Mouse (Mus musculus) forebrain, embryonic 14.5 days (tissue): ENCODE results near the gene Pde12. TPM values are rescaled to one million over a fixed set of nuclear protein-coding genes. Genes with fewer than 3 reads are reported as not detected.
A peak's percentile ranks its signal among the peaks of the same experiment; 100 is the strongest.
"Not testable (repeated sequence)": the region's sequence is repeated elsewhere in the genome, so short reads cannot be mapped to it uniquely, and the experiment has no call there.

Experiments used
- ATAC-seq: fragments of 200-750 bp; cut with Nextera tagmentation; 2 replicates; pipeline ENCODE4 v1.8.0; 2017; ENCODE audit warnings: mild to moderate bottlenecking, moderate library complexity
- DNase-seq: peaks from one replicate; pipeline ENCODE4 v3.0.0-alpha.2; 2015; ENCODE audit warnings: low spot score
- H3K27ac ChIP-seq: fragments of 300-500 bp; sonication (generic); 2 replicates; pipeline ENCODE4 v1.5.1; 2014; ENCODE audit warnings: low read depth, mild to moderate bottlenecking, control low read depth, low read length, moderate library complexity
- H3K27me3 ChIP-seq: fragments of 300-500 bp; sonication (generic); replicated peaks from 2 replicates; pipeline ENCODE4 v1.6.1; 2014; ENCODE audit warnings: low read length, control low read depth, mixed read lengths; ENCODE audit not compliant: control insufficient read depth, insufficient read depth
- H3K36me3 ChIP-seq: fragments of 300-500 bp; sonication (generic); 2 replicates; pipeline ENCODE4 v1.6.1; 2014; ENCODE audit warnings: low read length, control low read depth; ENCODE audit not compliant: control insufficient read depth, insufficient read depth
- H3K4me1 ChIP-seq: fragments of 300-500 bp; sonication (generic); 2 replicates; pipeline ENCODE4 v1.6.1; 2014; ENCODE audit warnings: antibody characterized with exemption, low read length, control low read depth; ENCODE audit not compliant: control insufficient read depth, insufficient read depth
- H3K4me2 ChIP-seq: fragments of 300-500 bp; sonication (generic); 2 replicates; pipeline ENCODE4 v1.6.1; 2014; ENCODE audit warnings: mild to moderate bottlenecking, control low read depth, low read length
- H3K4me3 ChIP-seq: fragments of 300-500 bp; sonication (generic); 2 replicates; pipeline ENCODE4 v1.5.1; 2014; ENCODE audit warnings: low read depth, low read length, control low read depth
- H3K9ac ChIP-seq: fragments of 300-500 bp; sonication (generic); 2 replicates; pipeline ENCODE4 v1.6.1; 2014; ENCODE audit warnings: mild to moderate bottlenecking, low read length, control low read depth, moderate library complexity
- H3K9me3 ChIP-seq: fragments of 300-500 bp; sonication (generic); replicated peaks from 2 replicates; pipeline ENCODE4 v1.6.1; 2016; ENCODE audit warnings: low read length, control low read depth, mixed read lengths; ENCODE audit not compliant: control insufficient read depth
- WGBS: fragments of 180-500 bp; shearing (Covaris S2); extraction: QIAGEN DNeasy Blood & Tissue Kit; methylation state at CpG from one replicate; pipeline ENCODE4 v1.1.7; 2014; 5-methylcytosine and 5-hydroxymethylcytosine counted together
- polyA plus RNA-seq: library from polyadenylated mRNA; unstranded; fragments of >200 nt; fragmentation: Nextera tagmentation; extraction: Ambion mirVana; gene quantifications from 2 replicates; pipeline ENCODE4 v1.2.1, GENCODE M21; 2014

Gene Pde12
- polyA plus RNA-seq = 13.2 and 15.3 TPM in 2 replicates

DNA sequence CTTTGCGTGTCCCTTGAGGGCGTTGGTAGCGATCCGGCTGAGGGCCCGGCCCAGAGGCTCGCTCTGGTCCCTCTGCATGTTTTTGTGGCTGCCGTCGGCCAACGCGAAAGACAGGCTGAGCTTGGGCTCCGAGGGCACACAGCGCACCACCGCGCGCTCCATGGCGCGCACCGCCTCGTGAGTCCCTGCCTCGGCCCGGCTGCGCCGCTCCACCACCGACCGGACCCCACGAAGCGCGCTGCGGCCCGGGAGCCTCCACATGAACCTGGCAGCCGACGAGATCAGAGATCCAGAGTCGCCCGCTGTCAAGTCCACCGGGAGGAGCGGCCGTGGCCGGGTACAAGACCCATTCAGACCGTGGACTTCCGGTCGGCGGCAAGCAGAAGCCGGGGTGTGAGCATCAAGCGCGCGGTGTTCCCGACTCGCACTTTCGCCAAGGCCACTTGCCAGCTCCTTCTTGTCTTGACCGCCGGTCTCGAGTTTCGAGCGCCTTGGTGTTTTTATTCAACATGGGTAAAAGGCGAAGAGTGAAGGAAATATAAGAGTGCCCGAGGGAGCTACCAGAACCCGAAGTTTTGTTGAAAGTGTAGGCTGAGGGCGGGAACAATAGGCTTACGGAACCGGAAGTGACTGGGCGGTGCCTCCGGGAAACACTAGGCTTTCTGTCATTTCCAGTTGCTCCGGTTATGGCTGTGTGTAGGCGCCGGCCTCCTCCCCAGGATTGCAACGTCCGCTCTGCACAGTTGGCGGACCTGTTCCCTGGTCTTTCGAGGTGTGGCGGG is at the start of gene Pde12:
TSS of gene Pde12 (minus strand) at position 592 of the 782 bp plus-strand sequence.
- WGBS = under 1% methylated on average over 70 of the region's 70 CpGs
- peak within 1 kb of the TSS; percentile 95 for H3K4me3 ChIP-seq
- no peaks in the 10 kb centered on the region for H3K9me3 ChIP-seq
- no peaks in the 10 kb centered on the region for H3K27me3 ChIP-seq
- peaks cover 15% of the 10 kb centered on the region; the same call in 1 of the 2 replicates for H3K36me3 ChIP-seq
- DNase-seq = peak; percentile 95
- peaks cover 11% of the 10 kb centered on the region for H3K4me1 ChIP-seq
- peak; percentile 95 for ATAC-seq
- H3K9ac ChIP-seq = peak within 1 kb of the TSS; percentile 86
- H3K4me2 ChIP-seq = peak within 1 kb of the TSS; percentile 99
- peak within 1 kb of the TSS; percentile 87 for H3K27ac ChIP-seq

DNA sequence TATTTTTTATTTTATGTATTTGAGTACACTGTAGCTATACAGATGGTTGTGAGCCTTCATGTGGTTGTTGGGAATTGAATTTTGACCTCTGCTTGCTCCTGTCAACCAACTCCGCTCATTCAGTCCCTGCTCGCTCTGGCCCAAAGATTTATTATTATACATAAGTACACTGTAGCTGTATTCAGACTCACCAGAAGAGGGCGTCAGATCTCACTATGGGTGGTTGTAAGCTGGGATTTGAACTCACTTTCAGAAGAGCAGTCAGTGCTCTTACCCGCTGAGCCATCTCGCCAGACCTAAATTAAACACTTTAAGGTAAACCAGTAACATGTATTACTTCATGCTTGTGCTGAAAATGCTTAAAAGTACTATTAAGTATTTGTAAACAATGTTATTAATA is 35.6 kb upstream of the Pde12 start:
- H3K27me3 ChIP-seq = not testable (repeated sequence)

DNA sequence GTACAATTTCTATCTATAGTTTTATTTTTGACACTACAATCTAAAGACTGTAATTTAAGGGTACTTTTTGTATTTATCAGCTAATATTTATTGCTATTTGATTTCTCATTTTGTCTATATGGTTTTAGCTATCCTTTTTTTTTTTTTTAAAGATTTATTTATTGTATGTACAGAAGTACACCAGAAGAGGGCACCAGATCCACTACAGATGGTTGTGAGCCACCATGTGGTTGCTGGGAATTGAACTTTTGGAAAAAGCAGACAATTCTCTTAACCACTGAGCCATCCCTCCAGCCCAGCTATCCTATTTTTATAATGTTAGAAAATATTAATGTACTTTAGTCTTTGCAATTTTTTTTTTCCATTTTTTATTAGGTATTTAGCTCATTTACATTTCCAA is 28.2 kb upstream of the Pde12 start:
- H3K9ac ChIP-seq = no peak overlapping the region
- ATAC-seq (no peak), DNase-seq (peak; percentile 51)

More for the DNA sequence above, 35.6 kb upstream of the Pde12 start:
- 90% methylated on average over 5 of the region's 5 CpGs for WGBS
- not testable (repeated sequence) for ATAC-seq, H3K4me1 ChIP-seq, H3K9me3 ChIP-seq, H3K27ac ChIP-seq, DNase-seq, H3K4me3 ChIP-seq, H3K36me3 ChIP-seq, H3K9ac ChIP-seq, H3K4me2 ChIP-seq

DNA sequence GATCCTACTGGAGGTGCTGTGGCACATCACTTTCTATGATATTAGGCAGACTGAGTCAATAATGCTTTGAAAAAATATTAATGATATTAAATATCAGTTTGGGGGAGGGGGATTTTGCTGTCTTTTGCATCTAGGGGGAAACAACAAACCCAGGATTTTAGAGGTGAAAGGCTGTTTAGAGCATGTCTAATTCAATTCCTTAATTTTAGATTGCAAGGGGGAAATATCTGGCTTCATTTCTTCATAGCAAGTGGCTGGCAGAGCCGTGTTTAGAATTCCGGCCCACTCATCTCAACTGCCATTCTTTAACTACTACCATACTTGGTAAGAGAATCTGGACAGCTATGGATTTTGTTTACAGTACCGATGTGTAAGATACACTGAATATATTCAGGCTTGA is 23.3 kb upstream of the Pde12 start, which contains the start of gene Dnah12:
TSS of gene Dnah12 (plus strand) at position 301 of the 400 bp plus-strand sequence.
- ATAC-seq = no peak

More for the DNA sequence above, 28.2 kb upstream of the Pde12 start:
- Histone ChIP-seq H3K9me3 (no peaks in the 10 kb centered on the region), H3K4me2 (no peak overlapping the region), H3K4me3 (no peak overlapping the region), H3K36me3 (no peaks in the 10 kb centered on the region), H3K4me1 (no peaks in the 10 kb centered on the region), H3K27me3 (no peaks in the 10 kb centered on the region), H3K27ac (no peak overlapping the region)

DNA sequence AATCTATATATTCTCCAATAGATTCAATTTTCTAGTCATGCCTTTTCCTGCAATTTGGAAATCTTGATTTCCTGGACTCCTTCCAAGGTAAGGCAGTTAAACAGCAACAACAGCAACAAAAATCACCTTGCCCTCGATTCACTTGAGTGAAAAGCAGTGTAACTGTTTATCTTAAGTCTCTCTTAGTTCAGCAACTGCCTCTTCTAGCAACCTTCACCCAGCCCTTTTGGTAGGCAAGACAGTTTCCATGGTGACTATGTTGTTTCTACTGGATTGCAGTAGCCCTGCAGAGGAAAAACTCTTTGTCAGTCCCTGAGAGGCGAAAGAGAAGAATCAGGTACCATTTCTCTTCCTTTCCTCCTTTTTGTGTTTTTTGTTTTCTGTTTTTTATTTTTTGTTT is 21.7 kb upstream of the Pde12 start:
- no peak for DNase-seq
- no peaks in the 10 kb centered on the region for H3K36me3 ChIP-seq
- no peak overlapping the region for H3K4me2 ChIP-seq

More for the DNA sequence above, 23.3 kb upstream of the Pde12 start, which contains the start of gene Dnah12:
- Histone ChIP-seq H3K9me3 (no peaks in the 10 kb centered on the region), H3K4me3 (no peak within 1 kb of the TSS), H3K4me1 (no peaks in the 10 kb centered on the region), H3K27ac (no peak within 1 kb of the TSS), H3K9ac (no peak within 1 kb of the TSS), H3K36me3 (no peaks in the 10 kb centered on the region), H3K27me3 (no peaks in the 10 kb centered on the region), H3K4me2 (no peak within 1 kb of the TSS)
- DNase-seq = no peak
- 95% methylated on average over 3 of the region's 3 CpGs for WGBS

DNA sequence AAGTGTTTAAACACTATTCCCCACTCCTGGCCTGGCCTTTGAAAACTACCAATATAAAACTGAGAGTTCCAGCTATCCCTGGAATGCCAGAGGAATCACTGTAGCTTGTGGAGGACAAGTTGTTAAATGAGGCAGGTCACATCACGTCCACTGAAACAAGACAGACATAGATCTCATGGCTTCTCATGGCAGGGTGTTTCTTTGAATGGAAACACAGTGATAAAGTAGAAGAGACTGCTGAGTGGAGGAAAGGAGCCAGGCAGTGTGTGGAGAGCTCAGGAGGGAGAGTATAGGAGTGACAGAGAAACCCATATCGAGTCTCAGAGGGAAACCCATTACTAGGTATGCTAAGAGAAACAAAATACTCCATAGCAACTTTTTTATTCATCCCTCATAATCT is 21.0 kb upstream of the Pde12 start:
- H3K4me3 ChIP-seq = no peak overlapping the region
- no peaks in the 10 kb centered on the region for H3K27me3 ChIP-seq
- H3K9me3 ChIP-seq = no peaks in the 10 kb centered on the region
- no peaks in the 10 kb centered on the region for H3K36me3 ChIP-seq
- ATAC-seq (no peak), DNase-seq (no peak)
- H3K4me2 ChIP-seq = no peak overlapping the region
- no peak overlapping the region for H3K9ac ChIP-seq
- no peak overlapping the region for H3K27ac ChIP-seq
- WGBS = 63% methylated on average over 2 of the region's 2 CpGs
- H3K4me1 ChIP-seq = no peaks in the 10 kb centered on the region

More for the DNA sequence above, 21.7 kb upstream of the Pde12 start:
- ATAC-seq = no peak
- WGBS = 66% methylated on average over 2 of the region's 2 CpGs
- H3K27me3 ChIP-seq = no peaks in the 10 kb centered on the region
- H3K9me3 ChIP-seq = no peaks in the 10 kb centered on the region
- no peak overlapping the region for H3K4me3 ChIP-seq
- H3K9ac ChIP-seq = no peak overlapping the region
- no peaks in the 10 kb centered on the region for H3K4me1 ChIP-seq
- no peak overlapping the region for H3K27ac ChIP-seq

DNA sequence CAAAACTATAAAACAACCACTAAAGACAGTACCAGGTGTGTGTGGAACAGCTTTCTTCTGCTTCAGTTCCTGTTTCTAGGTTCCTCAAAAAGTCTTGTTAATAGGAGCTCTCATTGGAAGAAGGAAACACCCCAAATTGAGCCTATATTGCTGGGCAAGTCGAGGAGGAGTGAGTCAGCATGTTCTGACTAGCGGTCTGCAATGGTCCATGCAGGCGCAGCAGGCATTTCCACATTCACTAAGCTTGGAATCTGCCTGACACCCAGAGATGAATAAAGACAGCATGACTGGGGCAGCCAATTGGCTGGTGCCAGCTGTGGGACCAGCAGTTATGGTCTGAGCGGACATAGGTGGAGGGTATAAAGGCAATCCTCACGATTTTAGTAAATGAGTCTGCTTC is 6.1 kb upstream of the Pde12 start:
- Histone ChIP-seq H3K4me3 (no peak overlapping the region), H3K4me2 (no peak overlapping the region), H3K27ac (no peak overlapping the region), H3K4me1 (no peaks in the 10 kb centered on the region), H3K9me3 (no peaks in the 10 kb centered on the region), H3K27me3 (no peaks in the 10 kb centered on the region), H3K9ac (no peak overlapping the region), H3K36me3 (no peaks in the 10 kb centered on the region)
- WGBS = 84% methylated on average over 5 of the region's 5 CpGs
- ATAC-seq = no peak
- DNase-seq = no peak

DNA sequence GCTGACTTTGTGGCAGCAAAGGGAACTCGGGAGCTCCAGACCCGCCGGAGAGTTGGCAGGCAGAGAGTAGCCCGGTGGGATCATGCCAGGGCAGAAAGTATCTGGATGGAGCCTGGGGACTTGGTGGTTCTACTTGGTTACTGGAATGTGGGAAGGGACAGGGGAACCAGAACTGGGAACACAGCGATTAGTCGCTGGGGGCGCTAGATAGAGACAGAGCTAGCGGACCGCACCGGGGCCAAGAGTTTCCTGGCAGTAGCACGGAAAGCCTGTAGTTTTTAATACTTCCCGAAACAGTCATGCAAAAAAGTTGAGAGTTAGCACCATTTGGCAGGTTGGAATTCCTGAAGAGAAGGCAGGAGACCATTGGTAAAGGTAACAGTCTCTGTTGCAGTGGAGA is 5.7 kb upstream of the Pde12 start:
- no peak overlapping the region for H3K9ac ChIP-seq
- no peak overlapping the region for H3K4me3 ChIP-seq
- H3K27me3 ChIP-seq = no peaks in the 10 kb centered on the region
- peaks cover 3% of the 10 kb centered on the region for H3K4me1 ChIP-seq
- no peaks in the 10 kb centered on the region for H3K9me3 ChIP-seq
- peak; percentile 24 for DNase-seq
- 29% methylated on average over 12 of the region's 12 CpGs for WGBS
- no peaks in the 10 kb centered on the region for H3K36me3 ChIP-seq
- ATAC-seq = no peak
- no peak overlapping the region for H3K4me2 ChIP-seq
- no peak overlapping the region for H3K27ac ChIP-seq

DNA sequence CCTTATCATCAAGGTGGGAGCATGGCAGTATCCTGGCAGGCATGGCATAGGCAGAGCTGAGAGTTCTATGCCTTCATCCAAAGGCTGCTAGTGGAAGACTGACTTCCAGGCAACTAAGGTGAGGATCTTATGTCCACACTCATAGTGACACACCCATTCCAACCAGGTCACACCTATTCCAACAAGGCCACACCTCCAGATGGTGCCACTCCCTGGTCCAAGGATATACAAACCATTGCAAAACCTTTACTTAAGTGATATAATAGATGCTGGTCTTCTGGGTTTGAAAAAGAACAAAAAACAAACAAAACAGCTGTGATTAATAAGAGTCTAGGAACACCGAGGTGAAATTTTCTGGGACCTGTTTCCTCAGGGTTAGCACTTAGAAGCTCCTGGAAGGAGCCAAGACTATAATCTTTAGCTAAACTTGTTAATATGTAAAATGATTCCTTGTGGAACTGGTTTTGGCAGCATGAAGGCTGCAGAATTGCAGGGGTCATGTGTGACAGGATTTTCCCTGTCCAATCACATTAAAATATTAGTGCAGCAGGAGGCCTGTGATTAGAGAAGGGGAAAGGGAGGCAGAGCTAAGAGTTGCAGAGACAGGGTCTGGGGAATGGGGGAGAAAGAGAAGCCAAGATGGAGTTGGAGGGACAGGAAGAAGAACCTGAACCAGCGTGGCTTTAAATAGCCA is 4.9 kb upstream of the Pde12 start:
- 87% methylated on average over 2 of the region's 2 CpGs for WGBS
- not testable (repeated sequence) for H3K9ac ChIP-seq, H3K4me1 ChIP-seq

More for the DNA sequence above, 4.9 kb upstream of the Pde12 start:
- not testable (repeated sequence) for H3K4me2 ChIP-seq, H3K4me3 ChIP-seq, H3K9me3 ChIP-seq, H3K27ac ChIP-seq, DNase-seq, H3K27me3 ChIP-seq, H3K36me3 ChIP-seq, ATAC-seq
